Mouse (Mus musculus) megakaryocyte, embryonic 14.5 days (primary cell): ENCODE results near the gene Snrpc.

Experiments
- FLI1 ChIP-seq: IDR thresholded peaks from 2 replicates; pipeline ENCODE4 v1.6.1; 2012; ENCODE audit warnings: low read length, inconsistent platforms, mixed read lengths
- GATA1 ChIP-seq: IDR thresholded peaks from 3 replicates; pipeline ENCODE4 v1.6.1; 2012; ENCODE audit warnings: mixed read lengths, low read length, inconsistent platforms, borderline replicate concordance

DNA sequence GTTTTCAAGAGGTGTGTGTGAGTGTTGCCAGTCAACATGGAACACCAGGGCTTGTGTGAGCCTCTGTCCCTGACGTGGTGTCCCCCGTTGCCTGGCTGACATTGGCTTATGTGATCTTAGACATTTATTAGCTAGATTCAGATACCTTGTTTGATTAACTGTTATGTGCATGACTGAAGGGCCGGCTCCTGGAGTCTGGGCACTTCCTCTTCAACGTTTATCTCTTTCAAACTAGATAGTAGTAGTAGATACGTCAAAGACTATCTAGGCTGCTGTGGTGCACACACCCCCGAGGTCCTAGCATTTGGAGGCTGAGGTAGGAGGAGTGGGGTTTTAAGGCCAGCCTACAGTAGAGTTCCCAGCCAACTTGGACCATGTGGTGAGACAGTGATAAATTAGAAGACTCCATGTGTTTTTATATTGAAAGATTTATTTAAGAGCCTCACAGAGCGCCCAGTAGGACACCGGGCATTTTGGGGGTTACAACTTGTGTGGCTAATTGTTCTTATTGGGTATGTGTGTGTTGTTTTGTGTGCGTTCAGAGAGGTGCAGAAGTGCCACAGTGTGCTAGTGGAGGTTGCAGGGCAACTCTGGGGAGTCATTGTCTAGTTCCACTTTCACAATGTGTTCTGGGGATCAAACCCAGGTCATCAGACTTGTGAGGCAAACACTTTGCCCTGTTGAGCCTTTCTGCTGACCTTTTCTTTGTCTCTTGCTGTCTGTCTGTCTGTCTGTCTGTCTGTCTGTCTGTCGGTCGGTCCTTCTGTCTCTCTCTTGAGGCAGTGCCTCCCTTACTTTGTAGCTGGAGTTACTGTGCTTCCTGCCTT is 19.9 kb downstream of the Snrpc start:
- no peak for TF ChIP-seq GATA1
- no peak for TF ChIP-seq FLI1
